Mouse (Mus musculus): ENCODE results near the gene Crmp1.
A peak's percentile ranks its signal among the peaks of the same experiment; 100 is the strongest.

DNA sequence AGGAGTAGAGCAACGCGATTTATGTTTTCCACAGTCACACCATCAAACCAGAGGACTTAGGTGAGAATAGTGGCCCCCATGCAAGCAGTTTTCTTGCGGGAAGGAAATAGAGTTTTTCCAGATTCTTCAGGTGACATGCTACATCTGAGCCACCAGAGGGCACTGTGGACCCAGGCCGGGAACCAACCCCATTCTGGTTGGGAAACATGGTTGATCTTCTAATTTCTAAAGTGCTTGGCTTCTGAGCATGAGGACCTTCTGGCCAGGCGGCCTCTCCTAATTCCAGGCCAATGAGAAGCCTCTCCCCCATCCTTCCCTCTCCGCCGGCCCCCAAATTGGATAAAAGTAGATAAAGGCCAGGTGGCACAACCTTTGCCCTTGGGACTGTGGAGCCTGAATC is 56.6 kb downstream of the Crmp1 start:
- TF ChIP-seq CTCF (IDR thresholded peaks at IDR 0.05; ENCODE audit: low read depth) (peak; percentile 85), EP300 (IDR thresholded peaks at IDR 0.05; ENCODE audit: low read depth) (no peak)
